Mouse (Mus musculus) myocyte (in vitro differentiated cells): ENCODE measurements around the gene Klf11.

ENCODE experiments used
- MAX ChIP-seq: IDR thresholded peaks from one replicate; pipeline ENCODE4 v1.6.1; 2011; ENCODE audit warnings: low read depth, mild to moderate bottlenecking, control low read depth
- POLR2A ChIP-seq: IDR thresholded peaks from one replicate; pipeline ENCODE4 v1.6.1; 2011; ENCODE audit warnings: low read depth, mild to moderate bottlenecking, control low read depth, moderate library complexity; ENCODE audit not compliant: insufficient read length
- POLR2AphosphoS2 ChIP-seq: IDR thresholded peaks from one replicate; pipeline ENCODE4 v1.6.1; 2011; ENCODE audit warnings: low read depth, control low read depth; ENCODE audit not compliant: insufficient read length
- USF1 ChIP-seq: IDR thresholded peaks from one replicate; pipeline ENCODE4 v1.6.1; 2011; ENCODE audit warnings: low read depth, mild to moderate bottlenecking, control low read depth, moderate library complexity

- no peak for TF ChIP-seq MAX
- TF ChIP-seq POLR2A = no peak
- no peak for TF ChIP-seq USF1
- TF ChIP-seq POLR2AphosphoS2 = no peak
Observed at GRCm38 (mm10) chr12:24634212-24634611, 16.9 kb upstream of the Klf11 start.
